Mouse (Mus musculus) G1E-ER4 (cell line): ENCODE data around the gene Ssh1. TPM values are rescaled to one million over a fixed set of nuclear protein-coding genes. Genes with fewer than 3 reads are reported as not detected.
A peak's percentile ranks its signal among the peaks of the same experiment; 100 is the strongest.

ENCODE experiments used
- GATA1 ChIP-seq: IDR thresholded peaks from one replicate; pipeline ENCODE4 v1.8.0; 2012; ENCODE audit warnings: low read length, inconsistent platforms
- polyA plus RNA-seq: library from polyadenylated mRNA; stranded (reverse); fragments of >175 nt; gene quantifications from 2 replicates; pipeline ENCODE4 v1.2.3, GENCODE M21; 2012

Gene Ssh1
- polyA plus RNA-seq, 1 experiment: 16.5 TPM

- TF ChIP-seq GATA1: no peak
Observed at GRCm38 (mm10) chr5:113956510-113956909, 37.2 kb downstream of the Ssh1 start.

GRCm38 (mm10) chr5:113955691-113956090 lies 38.0 kb downstream of the Ssh1 start:
- no peak for TF ChIP-seq GATA1

- TF ChIP-seq GATA1: no peak
Observed at GRCm38 (mm10) chr5:113955281-113955680, 38.4 kb downstream of the Ssh1 start.

- no peak for TF ChIP-seq GATA1
Observed at GRCm38 (mm10) chr5:113954421-113954820, 39.3 kb downstream of the Ssh1 start.

- TF ChIP-seq GATA1: no peak
Observed at GRCm38 (mm10) chr5:113952519-113952918, 41.2 kb downstream of the Ssh1 start.

GRCm38 (mm10) chr5:113951693-113952071 lies 42.0 kb downstream of the Ssh1 start:
- TF ChIP-seq GATA1: peak; percentile 21

GRCm38 (mm10) chr5:113950786-113951692 lies 42.7 kb downstream of the Ssh1 start:
- TF ChIP-seq GATA1: no peak

- TF ChIP-seq GATA1: no peak
Observed at GRCm38 (mm10) chr5:113950133-113950532, 43.6 kb downstream of the Ssh1 start.

GRCm38 (mm10) chr5:113947280-113947679 lies 46.4 kb downstream of the Ssh1 start:
- TF ChIP-seq GATA1: no peak

- TF ChIP-seq GATA1: no peak
Observed at GRCm38 (mm10) chr5:113945126-113945525, 48.6 kb downstream of the Ssh1 start.

GRCm38 (mm10) chr5:113943328-113943727 lies 50.4 kb downstream of the Ssh1 start:
- no peak for TF ChIP-seq GATA1

- TF ChIP-seq GATA1: no peak
Observed at GRCm38 (mm10) chr5:113942580-113942979, 51.1 kb downstream of the Ssh1 start.

- no peak for TF ChIP-seq GATA1
Observed at GRCm38 (mm10) chr5:113939263-113939900, 54.3 kb downstream of the Ssh1 start.

- TF ChIP-seq GATA1: no peak
Observed at GRCm38 (mm10) chr5:113937650-113938049, 56.0 kb downstream of the Ssh1 start.

- TF ChIP-seq GATA1: no peak
Observed at GRCm38 (mm10) chr5:113933889-113934288, 59.8 kb downstream of the Ssh1 start.

GRCm38 (mm10) chr5:113933480-113933879 lies 60.2 kb downstream of the Ssh1 start:
- TF ChIP-seq GATA1: no peak

GRCm38 (mm10) chr5:113932310-113932709 lies 61.4 kb downstream of the Ssh1 start:
- no peak for TF ChIP-seq GATA1
